Mouse (Mus musculus) embryonic facial prominence, embryonic 12.5 days (tissue): Measurements from ENCODE around the gene Btg3. TPM values are rescaled to one million over a fixed set of nuclear protein-coding genes. Genes with fewer than 3 reads are reported as not detected.
"Not testable (repeated sequence)": the region's sequence is repeated elsewhere in the genome, so short reads cannot be mapped to it uniquely, and the experiment has no call there.

Source experiments
- ATAC-seq: fragments of 200-750 bp; cut with Nextera tagmentation; 2 replicates; pipeline ENCODE4 v1.8.0; 2017; ENCODE audit not compliant: insufficient number of reproducible peaks, insufficient read depth, low FRiP score, low TSS enrichment
- H3K27ac ChIP-seq: fragments of 300-500 bp; sonication (generic); 2 replicates; pipeline ENCODE4 v1.5.1; 2016; ENCODE audit warnings: mild to moderate bottlenecking
- H3K27me3 ChIP-seq: fragments of 300-500 bp; sonication (generic); 2 replicates; pipeline ENCODE4 v1.6.1; 2016; ENCODE audit warnings: mild to moderate bottlenecking, moderate library complexity
- H3K36me3 ChIP-seq: fragments of 300-500 bp; sonication (generic); 2 replicates; pipeline ENCODE4 v1.6.1; 2016; ENCODE audit warnings: mild to moderate bottlenecking
- H3K4me1 ChIP-seq: fragments of 300-500 bp; sonication (generic); 2 replicates; pipeline ENCODE4 v1.6.1; 2016
- H3K4me2 ChIP-seq: fragments of 300-500 bp; sonication (generic); replicated peaks from 2 replicates; pipeline ENCODE4 v1.6.1; 2016; ENCODE audit warnings: mild to moderate bottlenecking, moderate library complexity
- H3K4me3 ChIP-seq: fragments of 300-500 bp; sonication (generic); 2 replicates; pipeline ENCODE4 v1.5.1; 2016; ENCODE audit warnings: mild to moderate bottlenecking
- H3K9ac ChIP-seq: fragments of 300-500 bp; sonication (generic); 2 replicates; pipeline ENCODE4 v1.6.1; 2016; ENCODE audit warnings: mild to moderate bottlenecking, moderate library complexity
- H3K9me3 ChIP-seq: fragments of 300-500 bp; sonication (generic); 2 replicates; pipeline ENCODE4 v1.6.1; 2016; ENCODE audit warnings: mild to moderate bottlenecking, moderate library complexity
- WGBS: fragments of 180-500 bp; shearing (Covaris S2); methylation state at CpG from one replicate; pipeline ENCODE4 v1.1.7; 2016; 5-methylcytosine and 5-hydroxymethylcytosine counted together
- polyA plus RNA-seq: library from polyadenylated mRNA; unstranded; fragments of >200 nt; fragmentation: Nextera tagmentation; extraction: Ambion mirVana; gene quantifications from 2 replicates; pipeline ENCODE4 v1.2.1, GENCODE M21; 2016

Gene Btg3
- polyA plus RNA-seq, 1 experiment from 2014 or later: 41.7 TPM

GRCm38 (mm10) chr16:78378493-78378892, 1.5 kb upstream of the Btg3 start:
- H3K36me3 ChIP-seq: no peaks in the 10 kb centered on the region
- no peaks in the 10 kb centered on the region for H3K27me3 ChIP-seq
- H3K4me1 ChIP-seq: peaks cover 5% of the 10 kb centered on the region
- H3K9ac ChIP-seq: no peak overlapping the region
- no peak overlapping the region for H3K4me3 ChIP-seq
- WGBS: 86% methylated on average over 5 of the region's 5 CpGs
- no peak overlapping the region for H3K27ac ChIP-seq
- no peaks in the 10 kb centered on the region for H3K9me3 ChIP-seq
- H3K4me2 ChIP-seq: no peak overlapping the region
- no peak for ATAC-seq

- Histone ChIP-seq H3K4me3 (peak overlapping the region; percentile 91), H3K4me1 (peaks cover 5% of the 10 kb centered on the region), H3K4me2 (peak overlapping the region; percentile 69), H3K9ac (peak overlapping the region; percentile 93), H3K9me3 (no peaks in the 10 kb centered on the region), H3K36me3 (peaks cover 9% of the 10 kb centered on the region; the same call in 1 of the 2 replicates), H3K27me3 (no peaks in the 10 kb centered on the region), H3K27ac (peak overlapping the region; percentile 76)
- ATAC-seq: peak; percentile 76
- WGBS: 1% methylated on average over 100 of the region's 100 CpGs
These were observed 936 bp downstream of the Btg3 start for GRCm38 (mm10) chr16:78375821-78376691.

GRCm38 (mm10) chr16:78375222-78375621, 1.8 kb downstream of the Btg3 start:
- Histone ChIP-seq H3K36me3 (peaks cover 9% of the 10 kb centered on the region; the same call in 1 of the 2 replicates), H3K27me3 (no peaks in the 10 kb centered on the region), H3K4me1 (peaks cover 5% of the 10 kb centered on the region), H3K4me3 (peak overlapping the region; percentile 91), H3K9ac (peak overlapping the region; percentile 93; the same call in 1 of the 2 replicates), H3K9me3 (no peaks in the 10 kb centered on the region), H3K27ac (0 out of 2 replicates have a peak overlapping the region, but pooled peaks have one; percentile 19), H3K4me2 (peak overlapping the region; percentile 69)
- WGBS: 42% methylated on average over 10 of the region's 10 CpGs
- ATAC-seq: no peak

- H3K9ac ChIP-seq: no peak overlapping the region
- H3K4me2 ChIP-seq: no peak overlapping the region
- WGBS: 74% methylated on average over 8 of the region's 8 CpGs
- H3K36me3 ChIP-seq: peaks cover 18% of the 10 kb centered on the region
- peaks cover 5% of the 10 kb centered on the region for H3K4me1 ChIP-seq
- H3K27ac ChIP-seq: no peak overlapping the region
- no peaks in the 10 kb centered on the region for H3K9me3 ChIP-seq
- H3K27me3 ChIP-seq: no peaks in the 10 kb centered on the region
- no peak overlapping the region for H3K4me3 ChIP-seq
- no peak for ATAC-seq
These were observed 3.2 kb downstream of the Btg3 start for GRCm38 (mm10) chr16:78373743-78374142.

GRCm38 (mm10) chr16:78372786-78373185, 4.2 kb downstream of the Btg3 start:
- Histone ChIP-seq H3K9me3 (no peaks in the 10 kb centered on the region), H3K27me3 (no peaks in the 10 kb centered on the region), H3K36me3 (peaks cover 27% of the 10 kb centered on the region), H3K27ac (no peak overlapping the region), H3K4me3 (no peak overlapping the region), H3K4me2 (no peak overlapping the region), H3K4me1 (peaks cover 5% of the 10 kb centered on the region), H3K9ac (no peak overlapping the region)
- no peak for ATAC-seq
- 80% methylated on average over 5 of the region's 5 CpGs for WGBS

- Histone ChIP-seq H3K4me3 (no peak overlapping the region), H3K9ac (no peak overlapping the region), H3K27ac (no peak overlapping the region), H3K36me3 (peaks cover 36% of the 10 kb centered on the region), H3K27me3 (no peaks in the 10 kb centered on the region), H3K9me3 (no peaks in the 10 kb centered on the region), H3K4me2 (no peak overlapping the region), H3K4me1 (peaks cover 5% of the 10 kb centered on the region)
- ATAC-seq: no peak
- 84% methylated on average over 7 of the region's 7 CpGs for WGBS
These were observed 5.4 kb downstream of the Btg3 start for GRCm38 (mm10) chr16:78371491-78372046.

GRCm38 (mm10) chr16:78364554-78364953, 12.4 kb downstream of the Btg3 start:
- not testable (repeated sequence) for H3K27me3 ChIP-seq, H3K9ac ChIP-seq, H3K27ac ChIP-seq, ATAC-seq, H3K4me1 ChIP-seq, H3K4me2 ChIP-seq, H3K9me3 ChIP-seq, H3K4me3 ChIP-seq
- 89% methylated on average over 9 of the region's 9 CpGs for WGBS
- H3K36me3 ChIP-seq: peaks cover 50% of the 10 kb centered on the region

GRCm38 (mm10) chr16:78361466-78361865, 15.5 kb downstream of the Btg3 start:
- H3K4me2 ChIP-seq: no peak overlapping the region
- H3K4me1 ChIP-seq: no peaks in the 10 kb centered on the region
- H3K4me3 ChIP-seq: no peak overlapping the region
- no peaks in the 10 kb centered on the region for H3K27me3 ChIP-seq
- 91% methylated on average over 4 of the region's 4 CpGs for WGBS
- peaks cover 41% of the 10 kb centered on the region for H3K36me3 ChIP-seq
- H3K9ac ChIP-seq: no peak overlapping the region
- ATAC-seq: no peak
- H3K9me3 ChIP-seq: no peaks in the 10 kb centered on the region
- H3K27ac ChIP-seq: no peak overlapping the region

GRCm38 (mm10) chr16:78357757-78358156, 19.2 kb downstream of the Btg3 start:
- ATAC-seq: no peak
- Histone ChIP-seq H3K4me1 (no peaks in the 10 kb centered on the region), H3K9me3 (no peaks in the 10 kb centered on the region), H3K9ac (no peak overlapping the region), H3K4me3 (no peak overlapping the region), H3K4me2 (no peak overlapping the region), H3K27ac (no peak overlapping the region), H3K27me3 (no peaks in the 10 kb centered on the region), H3K36me3 (peaks cover 29% of the 10 kb centered on the region)
- WGBS: 94% methylated on average over 3 of the region's 3 CpGs

GRCm38 (mm10) chr16:78347328-78347926, 29.6 kb downstream of the Btg3 start:
- Histone ChIP-seq H3K9me3 (no peaks in the 10 kb centered on the region), H3K27ac (no peak overlapping the region), H3K4me3 (no peak overlapping the region), H3K4me1 (peaks cover 9% of the 10 kb centered on the region), H3K36me3 (peaks cover 9% of the 10 kb centered on the region; the same call in 1 of the 2 replicates), H3K9ac (no peak overlapping the region), H3K27me3 (no peaks in the 10 kb centered on the region), H3K4me2 (no peak overlapping the region)
- 78% methylated on average over 13 of the region's 13 CpGs for WGBS
- no peak for ATAC-seq

- WGBS: 64% methylated on average over 2 of the region's 2 CpGs
- Histone ChIP-seq H3K9me3 (no peaks in the 10 kb centered on the region), H3K27ac (no peak overlapping the region), H3K36me3 (peaks cover 9% of the 10 kb centered on the region; the same call in 1 of the 2 replicates), H3K4me1 (peaks cover 9% of the 10 kb centered on the region), H3K4me2 (no peak overlapping the region), H3K27me3 (no peaks in the 10 kb centered on the region), H3K4me3 (no peak overlapping the region), H3K9ac (no peak overlapping the region)
- no peak for ATAC-seq
These were observed 30.2 kb downstream of the Btg3 start for GRCm38 (mm10) chr16:78346662-78347327.
